Comparison of ENCODE assay signal across 23 mouse cellular contexts in genomic region chr7:25645074-25645473, GRCm38 (mm10). TPM values are rescaled to one million over a fixed set of nuclear protein-coding genes. Genes with fewer than 3 reads are reported as not detected.
DNase-seq lines count a peak whose midpoint lies in the region; ATAC-seq lines count a peak whose summit lies in the region.
"Had no signal": no experiment of that assay in that cellular context is flagged by ENCODE, and none has a peak within 500 bp of the region (broad histone marks: within the 10 kb centered on the region; RNA-seq: fewer than 3 reads in every experiment).

No protein-coding gene starts in this region.

- H3K27ac ChIP-seq in kidney, embryonic 15.5 days: peak overlapping the region; percentile 33; the same call in 1 of the 2 replicates
- H3K27ac ChIP-seq: embryonic facial prominence, embryonic 15.5 days; forebrain, embryonic 13.5 days; heart, adult 2 months; hindbrain, embryonic 14.5 days; macrophage; stomach, embryonic 15.5 days had no signal

- WGBS in kidney, embryonic 15.5 days: 32% methylated on average over 14 of the region's 14 CpGs

- 0 out of 2 replicates have a peak, but pooled peaks have one; percentile 19 for ATAC-seq in kidney, embryonic 15.5 days (replicated peaks; ENCODE audit: low FRiP score)
- ATAC-seq: forebrain, embryonic 13.5 days; intestine, embryonic 16.5 days had no signal

- H3K4me3 ChIP-seq in kidney, embryonic 15.5 days (replicated peaks): no peak overlapping the region
- H3K4me3 ChIP-seq: embryonic facial prominence, embryonic 15.5 days; forebrain, embryonic 13.5 days; heart, adult 2 months; stomach, embryonic 15.5 days had no signal

- H3K4me2 ChIP-seq in kidney, embryonic 15.5 days: no peak overlapping the region
- H3K4me2 ChIP-seq: embryonic facial prominence, embryonic 15.5 days; forebrain, embryonic 13.5 days; hindbrain, embryonic 14.5 days; stomach, embryonic 15.5 days had no signal

- H3K9me3 ChIP-seq in kidney, embryonic 15.5 days (replicated peaks): no peaks in the 10 kb centered on the region
- H3K9me3 ChIP-seq: embryonic facial prominence, embryonic 15.5 days; forebrain, embryonic 13.5 days; stomach, embryonic 15.5 days had no signal

- H3K36me3 ChIP-seq in kidney, embryonic 15.5 days: peaks cover 4% of the 10 kb centered on the region; the same call in 1 of the 2 replicates
- H3K36me3 ChIP-seq: stomach, embryonic 15.5 days had no signal

- H3K9ac ChIP-seq in kidney, embryonic 15.5 days: no peak overlapping the region
- H3K9ac ChIP-seq: embryonic facial prominence, embryonic 15.5 days; forebrain, embryonic 13.5 days; hindbrain, embryonic 14.5 days; stomach, embryonic 15.5 days had no signal

- DNase-seq in retina, adult 2 months (ENCODE audit: low read depth, low spot score): peak; percentile 41
- no peak for DNase-seq in retina, postnatal 1 day
- DNase-seq in fat pad, adult 2 months (ENCODE audit: extremely low read depth, low read depth, low spot score): peak; percentile 98
- DNase-seq in thymus, postnatal 14 days: peak; percentile 56
- no peak for DNase-seq in heart, adult 18-20 months
- DNase-seq in spleen, postnatal 36 days (ENCODE audit: low spot score in 2 of 2): no peak
- DNase-seq in cerebellum, postnatal 4 days (ENCODE audit: low spot score in 2 of 2): no peak
- DNase-seq: cerebellum, adult 11 months; heart, adult 2 months; layer of hippocampus, adult 9-11 months; lung, adult 2 months had no signal

- peaks cover 10% of the 10 kb centered on the region for H3K4me1 ChIP-seq in kidney, embryonic 15.5 days
- H3K4me1 ChIP-seq: forebrain, embryonic 13.5 days; stomach, embryonic 15.5 days had no signal

- no peaks in the 10 kb centered on the region for H3K27me3 ChIP-seq in kidney, embryonic 15.5 days
- H3K27me3 ChIP-seq: embryonic facial prominence, embryonic 15.5 days; forebrain, embryonic 13.5 days; stomach, embryonic 15.5 days had no signal

RNA-seq across cellular contexts. Expression of gene Bckdha, which starts 13.7 kb away (rescaled TPM):
- polyA plus RNA-seq in kidney, embryonic 15.5 days (2015; fragmentation: Nextera tagmentation; extraction: Ambion mirVana): 65.2 and 70.1 TPM in 2 replicates
- 100 to 1,000 TPM; 285 to 287 TPM for total RNA-seq in heart, adult 18-20 months (2021)

RNA-seq across cellular contexts. Expression of gene Exosc5, which starts 13.9 kb away (rescaled TPM):
- polyA plus RNA-seq in kidney, embryonic 15.5 days (2015; fragmentation: Nextera tagmentation; extraction: Ambion mirVana): 81.2 and 87.5 TPM in 2 replicates
- 10 to 100 TPM; 17.2 to 17.5 TPM for total RNA-seq in heart, adult 18-20 months (2021)

RNA-seq across cellular contexts. Expression of gene B3gnt8, which starts 18.6 kb away (rescaled TPM):
- polyA plus RNA-seq in kidney, embryonic 15.5 days (2015; fragmentation: Nextera tagmentation; extraction: Ambion mirVana): 10.4 and 13.6 TPM in 2 replicates
- 1 to 10 TPM; 3.4 to 4.4 TPM for total RNA-seq in heart, adult 18-20 months (2021)

RNA-seq across cellular contexts. Expression of gene Dmac2, which starts 25.9 kb away (rescaled TPM):
- polyA plus RNA-seq in kidney, embryonic 15.5 days (2015; fragmentation: Nextera tagmentation; extraction: Ambion mirVana): 50.0 and 56.1 TPM in 2 replicates
- 10 to 100 TPM; 56.2 to 58.8 TPM for total RNA-seq in heart, adult 18-20 months (2021)

RNA-seq across cellular contexts. Expression of gene Erich4, which starts 29.4 kb away (rescaled TPM):
- polyA plus RNA-seq in kidney, embryonic 15.5 days (2015; fragmentation: Nextera tagmentation; extraction: Ambion mirVana): 3.1 and 3.5 TPM in 2 replicates
- total RNA-seq in heart, adult 18-20 months (2021): under 1 TPM in 1 of 2 experiments, not detected in 1; 0.50 TPM
- total RNA-seq: left cerebral cortex, postnatal 25 days; liver, adult 2 months; midbrain, postnatal 0 days had no signal
- polyA plus RNA-seq: cortical plate, adult 2 months; embryonic facial prominence, embryonic 15.5 days; forebrain, embryonic 13.5 days; heart, adult 2 months; hindbrain, embryonic 14.5 days; liver, adult 2 months; lung, adult 2 months; macrophage; midbrain, postnatal 0 days; neural tube, embryonic 11.5 days had no signal

Comparison
In these comparisons a context has a peak if more than half of its experiments do, and no peak if none do; other contexts are left out.
1. DNase-seq: peak in retina, adult 2 months (single experiment), fat pad, adult 2 months (single experiment) and thymus, postnatal 14 days (single experiment); none in retina, postnatal 1 day (single experiment), heart, adult 18-20 months (0 of 2), spleen, postnatal 36 days (0 of 2) and cerebellum, postnatal 4 days (0 of 2).